ENCODE assay signal across 7 mouse cellular contexts in the genomic region with DNA sequence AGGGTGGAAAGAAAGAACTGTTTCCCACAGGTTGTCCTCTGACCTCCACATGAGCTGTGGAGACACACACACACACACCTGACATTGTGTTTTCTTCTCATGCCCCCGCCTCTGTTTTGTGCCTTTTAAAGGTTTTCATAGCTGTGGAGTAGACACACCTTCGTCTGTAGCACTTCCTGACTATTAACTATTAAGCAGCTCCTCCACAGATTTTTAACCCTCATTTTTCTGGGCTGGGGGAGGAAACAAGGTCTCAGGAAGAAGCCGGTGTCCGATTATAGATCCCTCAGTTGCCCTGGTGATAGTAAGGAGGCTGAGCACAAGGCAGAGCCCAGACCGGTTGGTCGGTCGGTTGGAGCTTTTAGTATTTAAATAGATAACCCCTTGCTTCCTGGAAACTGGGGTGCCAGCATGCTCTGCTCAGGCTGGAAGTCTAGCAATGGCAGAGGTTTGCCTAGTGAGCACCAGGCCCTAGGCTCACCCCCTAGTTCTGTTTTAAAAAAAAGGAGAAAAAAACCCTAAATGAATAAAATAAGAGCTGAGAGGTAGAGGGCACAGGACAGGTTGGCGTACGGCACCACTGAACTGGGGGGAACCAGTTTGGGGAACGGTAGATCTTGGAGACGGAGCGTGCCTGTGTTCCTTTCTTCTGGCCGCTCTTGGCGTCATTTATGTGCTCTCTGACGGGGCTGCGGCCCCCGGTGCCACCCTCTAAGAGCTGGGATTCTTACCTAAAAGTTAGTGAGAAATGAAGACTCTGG. TPM values are rescaled to one million over a fixed set of nuclear protein-coding genes. Genes with fewer than 3 reads are reported as not detected.
DNase-seq lines count a peak whose midpoint lies in the region; ATAC-seq lines count a peak whose summit lies in the region.

No protein-coding gene starts in this region.

- peak; percentile 30 for ATAC-seq in common myeloid progenitor, adult 5-6 weeks (replicated peaks; ENCODE audit: low read depth, poor library complexity, severe bottlenecking)
- peak; percentile 50 for ATAC-seq in hindbrain, embryonic 13.5 days (ENCODE audit: low FRiP score)

- H3K9me3 ChIP-seq in hindbrain, embryonic 13.5 days, result no peaks in the 10 kb centered on the region
- no peaks in the 10 kb centered on the region for H3K9me3 ChIP-seq in midbrain, embryonic 10.5 days (replicated peaks)

- H3K4me2 ChIP-seq in hindbrain, embryonic 13.5 days, result peak overlapping the region; percentile 94

- peak overlapping the region; percentile 95 for H3K27ac ChIP-seq in hindbrain, embryonic 13.5 days
- H3K27ac ChIP-seq in midbrain, embryonic 10.5 days (replicated peaks), result peak overlapping the region; percentile 98

- WGBS in hindbrain, embryonic 13.5 days, result 3% methylated on average over 17 of the region's 17 CpGs
- 3% methylated on average over 17 of the region's 17 CpGs for WGBS in midbrain, embryonic 10.5 days

- no peaks in the 10 kb centered on the region for H3K27me3 ChIP-seq in hindbrain, embryonic 13.5 days
- no peaks in the 10 kb centered on the region for H3K27me3 ChIP-seq in midbrain, embryonic 10.5 days (ENCODE audit: low read depth, poor library complexity, severe bottlenecking)

- H3K4me3 ChIP-seq in hindbrain, embryonic 13.5 days, result peak overlapping the region; percentile 53
- H3K4me3 ChIP-seq in midbrain, embryonic 10.5 days, result peak overlapping the region; percentile 78

- peak; percentile 27 for DNase-seq in ovary, postnatal 36 days (ENCODE audit: low spot score)
- DNase-seq in ovary, adult 18-20 months (ENCODE audit: low spot score), result no peak
- DNase-seq in midbrain, embryonic 10.5 days (ENCODE audit: low spot score), result no peak
- no peak for DNase-seq in adrenal gland, postnatal 4 days (ENCODE audit: low spot score in 2 of 2)
- no peak for DNase-seq in left cerebral cortex, adult 18-20 months (ENCODE audit: low spot score in 2 of 2)

- peaks cover 6% of the 10 kb centered on the region for H3K36me3 ChIP-seq in hindbrain, embryonic 13.5 days
- H3K36me3 ChIP-seq in midbrain, embryonic 10.5 days, result peaks cover 29% of the 10 kb centered on the region

- peak overlapping the region; percentile 78 for H3K9ac ChIP-seq in hindbrain, embryonic 13.5 days

- peaks cover 48% of the 10 kb centered on the region for H3K4me1 ChIP-seq in hindbrain, embryonic 13.5 days (replicated peaks)
- H3K4me1 ChIP-seq in midbrain, embryonic 10.5 days, result peaks cover 46% of the 10 kb centered on the region

RNA-seq across cellular contexts. Expression of a gene that starts 38.1 kb away (rescaled TPM):
- total RNA-seq in common myeloid progenitor, adult 5-6 weeks (2017), result 222 and 243 TPM in 2 replicates
- 142 and 144 TPM in 2 replicates for polyA plus RNA-seq in hindbrain, embryonic 13.5 days (2015; fragmentation: Nextera tagmentation; extraction: Ambion mirVana)
- polyA plus RNA-seq in midbrain, embryonic 10.5 days (2016; fragmentation: Nextera tagmentation; extraction: Ambion mirVana), result 142 and 155 TPM in 2 replicates
- total RNA-seq in adrenal gland, postnatal 4 days (2021), result 100 to 1,000 TPM; 150 to 153 TPM
- 100 to 1,000 TPM; 263 to 284 TPM for total RNA-seq in left cerebral cortex, adult 18-20 months (2021)
